Mouse (Mus musculus) layer of hippocampus, postnatal 25 days (tissue): ENCODE results near the gene Scn5a. TPM values are rescaled to one million over a fixed set of nuclear protein-coding genes. Genes with fewer than 3 reads are reported as not detected.

Source experiments
- DNase-seq, 2 experiments: peaks; one replicate each; pipeline ENCODE4 v3.0.0; 2022; ENCODE audit warnings: mixed read lengths in 2 of 2, low spot score in 1 of 2; ENCODE audit errors: extremely low spot score in 1 of 2
- total RNA-seq, 2 experiments: library from RNA; stranded (reverse); gene quantifications; 2 replicates each; pipeline ENCODE4 v1.2.3; 2021

Scn5a gene
- total RNA-seq, 2 experiments from 2014 or later, result 0.70 to 0.89 TPM

DNA sequence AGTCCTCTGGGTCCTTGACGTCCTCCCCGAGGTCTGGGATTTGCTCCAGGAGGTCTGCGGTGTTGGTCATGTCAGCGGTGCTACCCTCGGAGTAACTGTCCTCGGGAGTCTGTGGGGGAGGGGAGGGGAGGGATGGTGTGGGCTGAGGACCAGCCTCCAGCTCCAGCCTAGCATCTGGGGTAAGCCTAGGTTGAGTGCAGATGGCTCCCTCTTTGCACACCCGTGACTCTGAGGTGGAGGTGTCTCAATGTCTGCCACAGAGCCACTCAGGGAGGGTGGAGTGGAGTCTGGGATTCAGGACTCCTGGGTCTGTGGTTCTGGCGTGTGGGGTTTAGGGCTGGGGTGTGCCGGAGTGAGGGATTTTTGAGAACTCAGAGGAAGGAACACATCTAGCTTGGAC, 65.8 kb downstream of the Scn5a start:
- DNase-seq, result no peak

DNA sequence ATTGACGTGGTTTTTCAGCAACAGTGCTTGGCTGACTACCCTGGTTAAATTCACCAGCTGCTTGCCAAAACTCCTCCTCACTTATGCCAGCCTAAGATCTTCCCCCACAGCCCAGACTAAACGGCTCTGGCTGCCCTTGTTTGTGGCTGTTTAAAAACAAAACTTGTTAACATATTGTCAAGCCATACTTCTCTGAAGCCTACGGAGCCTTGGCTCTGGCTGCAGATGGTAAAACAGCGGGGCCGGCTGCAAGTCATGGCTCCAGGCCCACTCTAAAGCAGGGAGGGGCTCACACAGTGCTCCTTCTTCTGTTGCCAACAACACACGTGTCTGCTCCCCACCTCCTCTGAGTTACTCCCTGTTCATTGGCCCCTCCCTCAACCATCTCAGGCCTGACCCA, 67.9 kb downstream of the Scn5a start:
- DNase-seq, result peak in 1 of 2 experiments; percentile 18

DNA sequence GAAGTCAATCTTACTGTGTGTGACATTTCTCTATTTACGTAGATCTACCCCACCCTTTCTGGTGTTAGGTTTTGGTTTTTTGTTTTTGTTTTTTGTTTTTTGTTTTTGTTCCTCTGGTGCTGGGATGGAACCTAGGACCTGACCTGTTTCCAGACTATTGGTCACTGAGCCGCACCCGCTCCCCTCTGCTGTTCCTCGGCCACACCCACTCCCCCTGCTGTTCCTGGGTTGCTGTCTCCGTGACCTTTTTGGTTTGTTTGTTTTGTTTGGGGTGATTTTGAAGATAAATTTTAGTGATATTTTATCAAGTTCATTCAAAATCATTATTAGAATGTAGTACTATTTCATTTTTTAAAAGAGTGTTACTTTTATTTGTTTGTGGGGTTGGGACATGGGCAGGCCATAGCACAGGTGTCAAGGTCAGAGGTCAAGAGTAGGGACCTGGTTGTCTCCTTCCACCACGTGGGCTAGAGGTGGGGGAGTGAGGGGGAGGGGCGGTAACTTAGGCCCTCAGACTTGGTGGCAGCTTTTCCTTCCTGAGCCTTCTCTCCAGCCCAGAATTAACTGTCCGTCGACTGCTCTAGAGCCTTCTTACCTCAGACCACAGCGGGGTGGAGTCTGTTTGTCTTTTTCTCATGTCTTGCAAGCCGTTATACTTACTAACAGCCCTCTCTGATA, 73.7 kb downstream of the Scn5a start:
- DNase-seq, result no peak

DNA sequence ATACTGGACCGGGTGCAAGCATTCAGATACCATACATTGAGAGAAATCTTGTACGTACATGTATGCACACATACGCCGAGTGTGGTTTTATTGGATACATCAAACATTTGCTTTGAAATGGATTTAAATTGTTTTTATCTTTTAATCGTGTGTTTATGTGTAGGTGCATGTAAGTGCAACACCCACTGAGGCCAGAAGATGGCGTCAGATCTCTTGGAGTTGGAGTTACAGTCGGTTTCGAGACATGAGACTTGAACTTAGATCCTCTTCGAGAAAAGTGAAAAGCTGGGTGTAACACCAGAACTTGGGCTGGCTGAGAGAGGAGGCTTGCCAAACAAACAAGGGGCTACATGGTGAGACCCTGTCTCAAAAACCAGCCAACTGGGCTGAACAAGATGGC, 75.2 kb downstream of the Scn5a start:
- no peak for DNase-seq

DNA sequence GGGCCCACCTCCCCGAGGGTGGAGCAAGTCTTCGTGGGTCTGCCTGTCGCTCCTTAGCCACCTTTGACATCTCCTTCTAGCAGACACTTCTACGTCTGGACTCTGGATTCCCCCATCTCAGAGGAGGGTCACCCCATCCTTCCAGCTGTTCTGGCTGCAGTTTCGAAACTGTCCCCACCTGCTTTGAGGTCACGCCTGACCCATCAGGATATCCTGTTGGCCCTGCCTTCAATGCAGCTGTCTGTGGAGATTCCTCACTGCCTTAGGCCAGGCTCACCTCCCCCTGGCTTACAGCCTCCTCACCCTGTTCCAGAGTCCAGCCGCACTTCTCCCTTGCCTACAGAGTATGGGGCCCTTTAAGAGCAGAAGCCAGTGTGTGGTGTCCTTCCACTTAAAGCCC, 79.9 kb downstream of the Scn5a start:
- no peak for DNase-seq

DNA sequence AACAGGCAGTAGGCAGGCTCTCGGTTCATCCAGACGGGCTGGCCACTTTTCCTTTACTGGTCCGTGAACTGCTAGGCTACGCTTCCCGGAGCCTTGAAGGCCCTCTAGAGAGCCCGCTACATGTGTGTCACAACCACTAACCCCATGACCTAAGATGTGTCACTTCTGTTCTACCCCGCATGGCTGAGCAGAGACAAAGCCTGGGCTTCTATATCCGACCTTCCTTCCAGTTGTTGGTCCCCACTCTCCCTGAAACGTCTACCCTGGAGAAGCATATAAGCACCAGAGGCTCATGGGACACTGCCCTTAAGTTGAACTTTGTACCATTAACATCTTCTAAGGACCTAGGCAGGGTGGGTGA, 80.6 kb downstream of the Scn5a start:
- DNase-seq, result no peak

DNA sequence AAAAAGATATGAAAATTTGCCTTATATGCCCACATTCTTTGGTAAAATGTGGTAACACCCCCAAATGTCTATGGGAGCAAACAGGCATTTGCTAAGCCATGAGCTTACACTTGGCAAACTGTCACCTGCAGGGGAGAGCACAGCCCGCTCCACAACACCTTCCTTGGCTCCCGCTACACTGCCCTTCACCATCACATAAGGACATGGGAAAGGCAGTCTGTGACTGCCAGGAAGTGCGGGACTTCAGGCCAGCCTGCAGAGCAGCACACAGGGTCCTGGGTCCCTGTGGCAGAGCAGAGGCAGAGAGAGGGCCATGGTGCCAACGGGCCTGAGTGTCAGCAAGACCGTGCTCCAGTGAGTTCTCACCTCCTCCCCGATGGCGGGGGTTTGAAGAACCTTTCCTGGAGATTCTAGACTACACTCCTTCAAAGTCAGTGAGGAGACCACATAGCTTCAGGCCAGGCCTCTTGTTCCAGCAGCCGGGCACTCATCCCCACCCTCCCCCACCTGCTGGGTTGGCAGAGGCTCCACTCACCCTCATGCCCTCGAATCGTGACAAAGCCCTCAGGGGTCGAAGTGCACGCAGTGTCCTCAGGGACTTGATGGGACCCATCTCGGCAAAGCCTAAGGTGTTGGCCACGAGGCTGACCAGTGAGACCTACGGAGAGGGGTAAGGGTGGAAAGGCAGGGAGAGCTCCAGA, 81.1 kb downstream of the Scn5a start:
- DNase-seq, result no peak

DNA sequence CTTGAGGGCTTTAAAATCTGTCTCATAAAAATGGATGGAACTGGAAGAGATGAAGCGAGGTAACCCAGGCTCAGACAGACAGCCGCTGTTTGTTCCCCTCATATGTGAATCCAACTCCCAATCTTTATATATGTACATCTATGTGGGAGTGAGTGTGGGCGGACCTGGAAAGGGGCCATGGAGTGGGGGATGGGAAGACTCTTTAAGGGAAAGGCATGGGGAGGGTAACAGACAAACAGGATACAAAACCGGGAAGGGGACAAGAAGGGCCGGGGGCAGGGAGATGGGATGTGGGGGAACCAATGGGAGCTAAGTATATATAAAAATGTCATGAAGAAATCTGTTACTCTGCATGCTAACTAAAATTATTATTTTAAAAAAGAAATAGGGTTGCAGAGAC, 81.9 kb downstream of the Scn5a start:
- peak in 1 of 2 experiments; percentile 23 for DNase-seq

DNA sequence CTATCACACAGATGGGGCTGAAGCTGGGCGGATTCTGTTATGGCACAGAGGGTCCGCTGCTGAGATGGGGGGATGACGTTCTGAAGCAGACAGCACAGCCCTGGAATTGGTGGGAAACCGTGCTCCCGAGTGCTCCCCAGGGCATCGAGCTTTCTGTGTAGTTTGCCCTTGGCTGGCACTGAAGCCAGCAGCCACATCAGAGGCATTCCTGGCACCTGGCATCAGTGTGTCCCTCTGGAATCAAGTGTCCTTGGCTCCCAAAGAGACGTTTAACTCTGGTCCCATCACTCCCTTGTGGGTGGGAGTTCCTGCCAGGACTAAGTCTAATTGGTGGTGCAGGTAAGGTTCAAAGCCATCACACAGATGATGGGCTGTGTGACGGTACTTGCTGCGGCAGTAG, 82.5 kb downstream of the Scn5a start:
- no peak for DNase-seq

DNA sequence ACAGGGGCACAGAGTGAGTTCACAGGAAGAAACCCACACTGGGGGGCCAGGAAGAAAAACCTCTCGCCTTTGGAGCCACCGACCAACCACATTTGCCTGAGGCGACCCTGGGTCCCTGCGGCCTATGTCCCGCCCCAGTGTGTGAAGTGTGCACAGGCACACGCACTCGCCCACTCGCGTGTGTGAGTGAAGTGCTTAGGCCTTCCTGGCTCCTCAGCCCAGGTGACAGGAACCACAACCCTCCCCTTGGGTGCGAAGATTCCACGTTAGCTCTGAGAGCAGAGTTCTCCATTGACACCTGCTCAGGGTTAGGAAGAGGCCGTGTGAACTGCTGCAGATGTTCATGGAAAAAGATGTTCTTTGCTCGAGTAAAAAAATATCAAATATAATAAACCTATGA, 93.9 kb downstream of the Scn5a start:
- DNase-seq, result no peak

DNA sequence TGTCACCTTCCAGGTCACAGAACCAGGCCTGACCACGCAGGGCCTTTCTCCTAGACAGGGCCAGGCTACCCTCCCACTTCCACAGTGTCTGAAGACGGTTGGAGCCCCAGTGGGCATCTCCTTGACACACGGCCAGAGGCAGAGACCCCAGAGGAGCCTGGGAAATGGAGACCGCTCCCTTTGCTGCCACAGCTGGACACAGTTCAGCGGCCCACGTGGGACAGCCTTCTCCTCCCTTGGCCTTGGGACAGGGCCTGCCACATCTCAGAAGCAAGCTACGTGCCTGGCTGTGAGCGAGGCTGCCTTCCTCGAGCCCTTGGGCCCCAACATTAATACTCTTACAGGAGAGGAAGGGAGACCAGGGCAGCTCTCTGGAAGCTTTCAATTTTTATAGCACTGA, 94.4 kb downstream of the Scn5a start:
- no peak for DNase-seq

DNA sequence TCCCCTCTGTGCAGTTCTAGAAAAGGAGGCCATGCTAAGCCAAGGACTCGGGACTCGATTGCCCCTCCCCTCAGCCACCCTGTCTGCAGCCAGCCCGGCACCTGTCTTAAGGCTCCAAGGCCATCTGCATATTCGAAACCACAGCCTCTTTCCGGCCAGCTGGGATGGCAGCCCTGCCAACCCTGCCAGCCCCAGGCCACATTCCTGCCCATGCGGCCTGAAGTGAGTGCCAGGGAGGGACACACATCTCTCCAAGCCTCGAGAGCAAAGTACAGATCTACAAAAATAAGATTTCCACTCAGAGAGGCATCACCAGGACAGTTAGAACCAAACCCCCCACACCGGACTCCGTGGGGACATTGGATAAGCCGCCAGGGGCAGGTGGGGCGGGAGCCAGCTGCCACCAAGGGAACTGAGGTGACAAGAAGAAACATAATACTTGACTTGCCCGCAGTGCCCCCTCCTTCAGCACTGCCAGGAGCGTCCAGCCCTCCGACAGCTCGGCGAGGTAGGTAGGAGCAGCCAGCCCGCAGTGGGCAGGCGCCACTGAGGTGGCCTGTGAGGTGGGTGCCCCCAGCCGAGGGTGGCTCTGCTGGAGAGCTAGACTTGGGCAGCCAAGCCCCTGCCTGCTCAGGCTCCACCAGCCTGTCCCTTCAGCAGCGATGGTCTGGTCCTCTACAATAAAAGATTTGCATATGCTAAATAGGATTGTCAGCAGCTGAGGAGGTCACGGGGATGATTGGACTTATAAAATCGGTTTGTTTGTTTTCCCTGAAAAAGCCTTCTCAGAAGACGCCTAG, 95.1 kb downstream of the Scn5a start:
- DNase-seq, result no peak

DNA sequence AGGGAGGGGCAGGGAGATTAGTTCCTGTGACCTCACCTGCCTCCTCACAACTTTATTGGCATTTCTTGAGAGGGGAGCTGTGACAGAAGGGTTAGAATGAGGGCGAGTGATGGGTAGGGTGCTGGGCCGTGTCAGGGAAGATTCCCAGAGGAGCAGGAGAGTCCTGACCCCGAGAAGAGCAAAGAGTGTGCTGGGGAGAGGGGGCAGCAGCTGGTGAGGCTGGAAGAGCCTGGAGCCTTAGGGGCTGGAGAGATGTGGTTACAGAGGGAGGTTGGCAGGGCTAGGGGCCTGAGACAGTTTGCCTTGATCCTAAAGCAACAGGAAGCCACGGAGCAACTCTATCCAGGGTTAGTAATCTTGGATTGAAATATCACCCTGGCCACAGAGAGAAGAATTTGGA, 97.2 kb downstream of the Scn5a start:
- DNase-seq, result no peak

DNA sequence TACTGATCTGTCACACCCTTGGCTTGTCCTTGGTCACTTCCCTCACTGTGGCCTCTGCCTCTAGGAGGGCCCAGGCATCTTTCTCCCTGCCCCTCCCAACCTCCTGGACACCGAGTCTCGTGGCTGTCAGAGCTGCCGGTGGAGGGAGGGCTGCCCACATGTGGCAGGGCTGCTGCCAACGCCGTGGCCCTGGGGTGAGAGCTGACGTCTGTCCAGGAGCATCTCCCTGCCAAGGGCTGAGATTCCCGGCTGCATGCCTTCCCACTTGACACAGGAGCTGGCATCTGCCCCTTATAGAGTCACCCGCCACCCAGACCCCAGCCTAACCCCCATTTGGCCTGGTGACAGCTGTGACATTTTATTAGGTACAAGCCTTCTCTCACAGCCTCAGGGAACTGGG, 99.5 kb downstream of the Scn5a start:
- DNase-seq, result no peak

DNA sequence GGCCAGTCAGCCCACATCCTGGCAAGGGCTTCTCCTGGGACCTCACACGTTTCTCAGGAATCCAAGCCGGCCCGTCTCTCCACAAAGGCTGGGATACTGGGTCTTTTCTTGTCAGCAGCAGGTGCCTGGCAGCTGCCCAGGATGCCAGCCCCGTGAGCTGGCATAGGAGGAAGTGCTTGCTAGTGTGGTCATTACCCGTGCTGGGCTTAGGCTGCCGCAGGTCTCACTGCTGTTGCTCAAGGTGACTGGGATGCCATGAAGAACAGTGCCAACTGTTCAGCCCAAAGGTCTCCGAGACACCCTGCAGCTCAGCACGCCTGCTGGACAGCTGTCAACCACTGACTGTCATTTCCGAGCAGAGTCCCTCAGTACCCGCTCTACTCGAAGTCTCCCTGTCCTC, 100.5 kb downstream of the Scn5a start:
- no peak for DNase-seq

DNA sequence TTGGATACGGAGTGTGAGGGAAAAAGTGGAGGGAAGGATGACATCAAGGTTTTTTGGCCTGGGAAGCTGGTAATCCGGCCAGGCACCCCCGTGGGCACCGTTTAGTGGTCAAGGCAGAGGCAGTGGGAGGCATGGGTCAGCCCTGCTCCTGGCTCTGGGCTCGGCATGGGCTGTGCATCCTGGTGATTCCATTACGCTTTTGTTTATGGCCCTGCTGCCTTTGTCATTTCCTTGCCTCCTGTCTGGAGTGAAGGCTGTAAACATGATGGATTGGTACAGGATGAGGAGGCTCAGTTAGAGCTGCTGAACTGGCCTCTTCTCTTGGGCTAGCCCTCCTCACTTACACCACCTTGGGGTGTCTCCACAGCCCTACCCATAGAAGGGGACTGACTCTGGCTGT, 101.1 kb downstream of the Scn5a start:
- no peak for DNase-seq

DNA sequence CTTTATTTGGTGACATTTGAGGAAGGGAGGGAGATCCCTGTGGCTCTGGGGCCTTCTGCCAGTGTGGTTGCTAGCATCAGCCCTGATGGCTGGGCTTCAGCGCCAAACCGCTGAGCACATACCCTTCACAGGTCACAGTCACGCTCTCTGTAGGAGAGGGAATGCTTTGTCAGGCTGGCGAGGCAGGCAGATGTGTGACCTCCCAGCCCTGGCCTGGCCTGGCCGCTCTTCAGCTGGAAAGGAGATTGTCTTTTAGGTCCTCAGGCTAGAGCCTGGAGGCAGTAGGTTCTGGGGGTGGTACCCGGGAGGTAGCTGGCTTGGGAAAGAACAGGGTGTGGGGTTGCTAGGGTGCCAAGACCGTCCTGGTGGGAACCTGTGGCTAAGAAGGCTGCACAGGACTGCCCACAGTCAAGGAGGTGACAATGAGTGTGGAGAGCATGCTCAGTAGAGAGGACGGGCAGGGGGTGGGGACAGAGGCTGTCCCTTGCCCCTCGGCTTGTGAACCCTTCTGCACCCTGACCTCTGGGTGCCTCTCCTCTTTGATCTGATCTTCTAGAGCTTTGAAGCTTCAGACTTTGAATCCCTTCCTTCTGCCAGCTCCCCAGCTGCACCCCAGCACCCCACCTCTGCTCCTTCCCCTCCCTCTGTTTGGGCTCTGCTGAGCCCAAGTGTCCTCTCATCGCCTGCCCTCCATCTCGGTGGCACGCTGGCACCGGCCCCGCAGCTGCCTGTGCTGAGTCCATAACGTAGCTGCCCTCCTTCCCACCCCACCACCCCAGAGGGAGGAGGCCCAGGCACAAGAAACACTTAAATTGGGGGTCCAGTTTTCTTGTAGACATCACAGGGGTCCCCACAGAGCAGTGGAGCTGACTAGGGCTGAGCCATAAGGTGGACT, 103.9 kb downstream of the Scn5a start:
- no peak for DNase-seq

DNA sequence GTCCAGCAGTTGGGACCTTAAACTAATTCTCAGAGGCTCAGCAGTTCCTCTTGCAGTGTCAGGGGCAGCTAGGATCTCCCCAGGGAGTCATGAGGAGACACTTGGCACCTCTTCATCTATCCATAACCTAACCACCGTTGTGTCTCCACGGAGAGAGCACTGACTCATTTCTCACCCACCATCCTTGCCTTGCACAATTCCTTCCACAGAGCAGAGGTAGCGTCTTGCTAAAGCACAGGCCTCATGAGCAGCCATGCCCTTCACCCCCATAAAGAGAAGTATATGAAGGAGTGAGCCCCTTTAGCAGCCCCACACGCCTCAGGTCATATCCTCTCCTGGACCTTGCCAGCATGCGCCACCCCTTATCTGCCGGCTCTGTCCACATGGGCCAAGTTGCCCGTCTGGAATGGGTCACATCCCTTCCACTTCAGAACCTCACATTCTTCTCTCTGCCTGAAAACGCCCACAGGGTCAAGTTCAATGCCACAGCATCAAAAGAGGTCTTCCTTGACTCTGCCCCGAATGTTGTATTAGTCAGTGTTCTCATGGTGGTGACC, 105.1 kb downstream of the Scn5a start:
- no peak for DNase-seq

DNA sequence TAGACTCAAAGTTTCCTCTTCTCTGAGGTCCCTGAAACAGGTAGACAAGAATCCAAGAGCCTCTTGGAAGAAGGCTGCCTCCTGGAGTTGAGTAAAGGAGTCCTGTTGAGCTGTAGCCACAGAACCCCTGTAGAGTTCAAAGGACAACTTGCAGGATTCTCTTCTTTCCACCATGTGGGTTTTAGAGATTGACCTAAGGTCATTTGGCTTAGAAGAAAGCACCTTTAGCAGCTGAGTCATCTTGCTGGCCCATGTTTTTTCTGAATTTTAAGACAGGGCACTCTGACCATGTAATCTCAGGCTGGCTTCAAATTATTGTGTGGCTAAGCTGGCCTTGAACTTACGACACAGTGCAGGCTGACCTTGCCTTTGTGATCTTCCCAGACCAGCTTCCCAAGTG, 105.8 kb downstream of the Scn5a start:
- DNase-seq, result no peak

DNA sequence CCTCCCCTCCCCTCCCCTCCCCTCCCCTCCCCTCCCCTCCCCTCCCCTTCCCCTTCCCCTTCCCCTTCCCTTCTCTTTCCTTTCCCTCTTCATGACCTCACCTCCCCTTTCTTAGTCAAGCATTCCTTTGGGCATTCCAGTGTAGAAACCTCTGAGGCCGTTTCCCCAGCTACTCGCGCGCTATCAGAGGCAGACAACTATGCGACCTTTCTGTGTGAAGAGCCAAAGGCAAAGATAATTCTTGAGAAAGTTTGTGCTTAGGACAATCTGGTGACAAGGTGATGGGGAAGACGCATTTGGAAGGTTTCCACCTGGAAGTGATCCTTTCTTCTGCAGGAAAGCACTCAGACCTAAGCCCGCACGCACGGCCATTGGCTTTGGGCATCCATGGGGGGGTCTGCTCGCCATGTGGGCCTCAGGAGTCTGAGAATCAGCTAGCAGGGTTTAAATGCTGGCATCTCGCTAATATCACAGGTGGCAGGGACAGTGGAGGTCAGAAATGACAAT, 106.4 kb downstream of the Scn5a start:
- DNase-seq, result no peak
